Mouse (Mus musculus) kidney, embryonic 14.5 days (tissue): Measurements from ENCODE around the gene Gm49510. TPM values are rescaled to one million over a fixed set of nuclear protein-coding genes. Genes with fewer than 3 reads are reported as not detected.

Experiments used
- ATAC-seq: fragments of 200-750 bp; cut with Nextera tagmentation; 2 replicates; pipeline ENCODE4 v1.8.0; 2017; ENCODE audit warnings: moderate number of reproducible peaks, mild to moderate bottlenecking, moderate TSS enrichment, moderate library complexity; ENCODE audit not compliant: low FRiP score, low TSS enrichment
- H3K27ac ChIP-seq: fragments of 300-500 bp; sonication (generic); 2 replicates; pipeline ENCODE4 v1.5.1; 2014; ENCODE audit warnings: low read depth, mild to moderate bottlenecking, low read length, moderate library complexity, mixed read lengths
- H3K27me3 ChIP-seq: fragments of 300-500 bp; sonication (generic); 2 replicates; pipeline ENCODE4 v1.6.1; 2014; ENCODE audit warnings: mild to moderate bottlenecking, low read length; ENCODE audit not compliant: control insufficient read depth, insufficient read depth
- H3K36me3 ChIP-seq: fragments of 300-500 bp; sonication (generic); 2 replicates; pipeline ENCODE4 v1.6.1; 2014; ENCODE audit warnings: low read length, mixed read lengths; ENCODE audit not compliant: control insufficient read depth, insufficient read depth
- H3K4me1 ChIP-seq: fragments of 300-500 bp; sonication (generic); 2 replicates; pipeline ENCODE4 v1.6.1; 2014; ENCODE audit warnings: low read length, mixed read lengths; ENCODE audit not compliant: control insufficient read depth, insufficient read depth
- H3K4me2 ChIP-seq: fragments of 300-500 bp; sonication (generic); replicated peaks from 2 replicates; pipeline ENCODE4 v1.6.1; 2014; ENCODE audit warnings: low read depth, mild to moderate bottlenecking, low read length
- H3K4me3 ChIP-seq: fragments of 300-500 bp; sonication (generic); 2 replicates; pipeline ENCODE4 v1.5.1; 2014; ENCODE audit warnings: mild to moderate bottlenecking, low read length
- H3K9ac ChIP-seq: fragments of 300-500 bp; sonication (generic); 2 replicates; pipeline ENCODE4 v1.6.1; 2014; ENCODE audit warnings: low read depth, mild to moderate bottlenecking, low read length, moderate library complexity
- H3K9me3 ChIP-seq: fragments of 300-500 bp; sonication (generic); 2 replicates; pipeline ENCODE4 v1.6.1; 2016; ENCODE audit warnings: low read length; ENCODE audit not compliant: control insufficient read depth
- WGBS: fragments of 180-500 bp; shearing (Covaris S2); extraction: QIAGEN DNeasy Blood & Tissue Kit; methylation state at CpG from one replicate; pipeline ENCODE4 v1.1.7; 2014; 5-methylcytosine and 5-hydroxymethylcytosine counted together
- polyA plus RNA-seq: library from polyadenylated mRNA; unstranded; fragments of >200 nt; fragmentation: Nextera tagmentation; extraction: Ambion mirVana; gene quantifications from 2 replicates; pipeline ENCODE4 v1.2.1, GENCODE M21; 2014

The Gm49510 gene
- polyA plus RNA-seq, 1 experiment from 2014 or later = 0.19 TPM

DNA sequence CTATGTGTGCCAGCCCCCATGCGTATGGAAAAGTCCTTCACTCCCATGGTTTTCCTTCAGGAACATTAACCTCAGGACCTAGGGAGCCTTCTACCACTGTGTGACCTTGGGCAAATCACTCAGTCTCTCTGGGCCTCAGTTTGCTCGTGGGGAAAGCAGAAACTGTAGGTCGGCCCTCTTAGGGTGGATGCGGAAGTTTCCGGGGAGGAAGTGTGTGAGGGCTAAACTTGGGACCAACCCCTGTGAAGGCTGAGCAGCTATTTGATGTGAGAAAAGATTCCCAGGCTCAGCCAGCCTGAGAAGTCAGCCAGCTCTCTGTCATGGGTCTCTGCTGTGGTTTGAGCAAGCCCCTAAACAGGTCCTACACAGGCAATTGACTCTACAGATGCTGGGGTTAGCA lies 37.2 kb upstream of the Gm49510 start:
- no peaks in the 10 kb centered on the region for H3K36me3 ChIP-seq

DNA sequence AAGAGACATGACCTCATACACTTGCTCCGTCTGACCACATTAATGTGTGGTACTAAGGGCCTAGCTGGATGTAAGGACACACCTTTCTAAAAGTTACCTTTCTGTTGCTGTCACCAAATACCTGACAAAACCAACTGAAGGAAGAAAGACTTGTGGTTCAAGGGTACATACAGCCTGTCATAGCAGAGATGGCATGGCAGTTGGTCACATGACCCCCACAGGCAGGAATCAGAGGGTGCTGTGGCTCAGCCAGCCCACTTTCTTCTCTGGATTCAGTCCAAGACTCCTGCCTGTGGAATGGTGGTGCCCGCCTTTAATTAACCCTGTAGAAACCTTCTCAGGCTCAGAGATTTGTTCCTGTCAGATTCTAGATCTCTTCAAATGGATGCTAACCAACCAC lies 36.3 kb upstream of the Gm49510 start:
- Histone ChIP-seq H3K27me3 (no peaks in the 10 kb centered on the region), H3K4me1 (peaks cover 6% of the 10 kb centered on the region; the same call in 1 of the 2 replicates), H3K36me3 (no peaks in the 10 kb centered on the region), H3K27ac (no peak overlapping the region), H3K4me2 (no peak overlapping the region), H3K4me3 (no peak overlapping the region), H3K9ac (no peak overlapping the region), H3K9me3 (no peaks in the 10 kb centered on the region)
- ATAC-seq = no peak
- 69% methylated on average over 2 of the region's 2 CpGs for WGBS

More for the DNA sequence above, 37.2 kb upstream of the Gm49510 start:
- Histone ChIP-seq H3K27ac (no peak overlapping the region), H3K9ac (no peak overlapping the region), H3K4me2 (no peak overlapping the region), H3K9me3 (no peaks in the 10 kb centered on the region), H3K4me3 (no peak overlapping the region), H3K4me1 (peaks cover 5% of the 10 kb centered on the region; the same call in 1 of the 2 replicates), H3K27me3 (no peaks in the 10 kb centered on the region)
- 90% methylated on average over 5 of the region's 5 CpGs for WGBS
- ATAC-seq = no peak

DNA sequence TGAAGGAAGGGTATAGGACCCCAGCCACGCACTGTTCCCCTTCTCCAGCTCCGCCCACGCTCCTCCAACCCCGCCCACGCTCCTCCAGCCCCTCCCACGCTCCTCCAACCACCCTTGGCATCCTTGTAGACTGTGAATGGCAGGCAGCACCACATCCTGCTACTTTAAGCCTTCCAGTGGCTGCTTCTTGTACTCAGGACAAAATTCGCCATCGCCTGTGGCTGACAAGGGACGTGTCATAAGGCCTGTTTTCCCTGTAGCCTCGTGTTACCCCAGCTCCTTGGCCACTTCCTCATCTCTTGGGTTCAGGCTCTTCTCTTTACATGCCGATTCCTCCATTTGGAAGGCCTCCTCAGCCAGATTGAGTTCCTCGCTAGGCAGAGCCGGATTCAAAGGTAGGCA lies 35.6 kb upstream of the Gm49510 start:
- no peaks in the 10 kb centered on the region for H3K36me3 ChIP-seq
- ATAC-seq = no peak; the same call in 1 of the 2 replicates
- no peak overlapping the region for H3K9ac ChIP-seq
- H3K9me3 ChIP-seq = no peaks in the 10 kb centered on the region
- peaks cover 12% of the 10 kb centered on the region for H3K4me1 ChIP-seq
- no peak overlapping the region for H3K27ac ChIP-seq
- H3K4me2 ChIP-seq = no peak overlapping the region
- H3K27me3 ChIP-seq = no peaks in the 10 kb centered on the region
- H3K4me3 ChIP-seq = no peak overlapping the region
- WGBS = 46% methylated on average over 13 of the region's 13 CpGs

DNA sequence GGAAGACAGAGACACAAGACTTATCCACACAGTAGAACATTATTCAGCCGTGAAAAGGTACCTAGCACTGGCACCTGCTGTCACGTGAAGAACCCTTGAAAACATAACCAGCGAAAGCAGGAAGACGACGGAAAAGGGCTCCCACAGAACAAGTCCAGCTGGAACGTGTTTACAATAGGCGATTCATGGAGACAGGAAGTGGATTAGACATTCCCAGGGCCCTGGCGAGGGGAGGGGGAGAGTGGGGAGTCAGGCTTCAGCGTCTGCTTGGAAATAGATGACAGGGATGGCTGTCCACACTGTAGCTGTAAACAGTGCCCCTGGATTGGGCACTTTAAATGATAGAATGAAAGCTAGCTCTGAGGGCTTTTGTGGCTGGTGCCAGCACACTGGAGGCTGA lies 31.1 kb upstream of the Gm49510 start:
- H3K36me3 ChIP-seq = no peaks in the 10 kb centered on the region
- H3K4me1 ChIP-seq = peaks cover 9% of the 10 kb centered on the region
- H3K4me3 ChIP-seq = no peak overlapping the region
- peak overlapping the region; percentile 90 for H3K27ac ChIP-seq
- 11% methylated on average over 9 of the region's 9 CpGs for WGBS
- H3K9me3 ChIP-seq = no peaks in the 10 kb centered on the region
- H3K4me2 ChIP-seq = 0 out of 2 replicates have a peak overlapping the region, but pooled peaks have one; percentile 17
- ATAC-seq = peak; percentile 75
- H3K9ac ChIP-seq = no peak overlapping the region; the same call in 1 of the 2 replicates
- no peaks in the 10 kb centered on the region for H3K27me3 ChIP-seq

DNA sequence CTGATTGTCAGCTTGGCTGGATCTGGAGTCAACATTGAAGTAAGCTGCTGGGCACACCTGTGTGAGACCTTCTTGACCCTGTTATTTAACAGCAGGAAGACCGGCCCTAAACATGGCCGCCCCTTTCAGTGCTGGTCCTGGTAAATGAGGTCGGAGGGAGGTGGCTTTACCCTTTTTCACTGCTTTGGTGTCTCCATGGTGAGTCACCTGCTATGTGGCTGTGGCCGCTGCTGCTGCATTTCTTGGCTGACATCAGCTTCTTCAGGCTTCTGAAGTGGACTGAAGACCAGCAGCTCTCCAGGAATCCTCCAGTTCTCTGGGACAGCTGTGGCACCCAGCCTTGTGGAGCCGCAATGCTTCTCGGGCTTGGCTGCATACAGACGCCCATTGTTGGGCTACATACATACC lies 30.6 kb upstream of the Gm49510 start:
- WGBS = 66% methylated on average over 7 of the region's 7 CpGs
- no peaks in the 10 kb centered on the region for H3K36me3 ChIP-seq
- no peak overlapping the region for H3K4me3 ChIP-seq
- H3K27ac ChIP-seq = peak overlapping the region; percentile 90
- H3K9me3 ChIP-seq = no peaks in the 10 kb centered on the region
- peak; percentile 13; the same call in 1 of the 2 replicates for ATAC-seq
- H3K4me1 ChIP-seq = peaks cover 8% of the 10 kb centered on the region
- no peaks in the 10 kb centered on the region for H3K27me3 ChIP-seq
- 0 out of 2 replicates have a peak overlapping the region, but pooled peaks have one; percentile 17 for H3K4me2 ChIP-seq
- no peak overlapping the region; the same call in 1 of the 2 replicates for H3K9ac ChIP-seq

DNA sequence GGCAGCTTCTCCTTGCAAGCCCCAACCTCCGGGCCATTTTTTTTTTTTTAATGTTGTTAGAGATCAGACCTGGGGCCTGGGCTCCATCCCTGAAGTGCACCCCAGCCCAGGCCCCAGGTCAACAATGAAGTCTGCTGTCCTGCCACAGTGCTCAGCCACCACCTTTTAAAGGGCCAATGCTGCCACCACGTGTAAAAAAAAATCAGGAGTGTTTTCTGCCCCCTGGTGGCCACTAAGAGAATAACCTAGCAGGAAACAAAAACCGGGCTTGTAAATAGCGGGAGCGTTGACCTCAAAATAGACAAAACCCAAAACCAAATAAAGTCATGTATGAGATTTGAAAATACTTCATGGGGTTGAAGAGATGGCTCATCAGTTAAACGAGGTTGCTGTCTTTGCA lies 29.7 kb upstream of the Gm49510 start:
- H3K27ac ChIP-seq = no peak overlapping the region
- no peaks in the 10 kb centered on the region for H3K27me3 ChIP-seq
- H3K36me3 ChIP-seq = no peaks in the 10 kb centered on the region
- no peak overlapping the region for H3K9ac ChIP-seq
- no peaks in the 10 kb centered on the region for H3K9me3 ChIP-seq
- WGBS = 26% methylated on average over 6 of the region's 6 CpGs
- peaks cover 7% of the 10 kb centered on the region for H3K4me1 ChIP-seq
- H3K4me3 ChIP-seq = no peak overlapping the region
- H3K4me2 ChIP-seq = no peak overlapping the region
- no peak for ATAC-seq

DNA sequence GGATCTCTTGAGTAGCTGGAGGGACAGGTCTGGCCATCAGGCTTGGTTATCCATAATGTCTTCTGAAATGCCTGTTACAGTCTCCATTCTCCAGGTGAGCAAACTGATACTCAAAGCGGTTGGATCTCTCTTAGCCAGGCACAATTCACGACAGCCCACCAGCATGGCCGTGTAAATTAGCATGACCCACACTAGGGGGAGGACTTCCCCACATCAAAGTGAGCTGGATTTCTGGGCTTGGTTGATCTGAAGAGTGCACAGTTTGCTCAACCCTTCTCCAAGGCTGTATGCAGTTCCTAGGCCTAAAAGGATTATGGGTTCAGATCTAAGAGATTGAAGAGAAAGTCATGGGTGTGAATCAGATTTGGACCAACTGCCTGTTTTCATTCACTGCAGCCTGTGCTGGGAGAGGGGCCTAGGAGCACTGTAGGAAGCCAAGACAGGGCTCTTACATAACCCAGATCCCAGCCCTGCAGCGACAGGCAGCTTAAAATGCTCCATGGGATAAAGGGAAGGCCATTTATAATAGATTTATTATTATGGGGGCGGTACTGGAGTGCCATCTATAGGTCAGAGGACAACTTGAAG lies 27.4 kb upstream of the Gm49510 start:
- no peaks in the 10 kb centered on the region for H3K27me3 ChIP-seq
- H3K4me3 ChIP-seq = no peak overlapping the region
- H3K9me3 ChIP-seq = no peaks in the 10 kb centered on the region
- 44% methylated on average over 5 of the region's 5 CpGs for WGBS
- no peak overlapping the region for H3K4me2 ChIP-seq
- H3K36me3 ChIP-seq = no peaks in the 10 kb centered on the region
- no peak for ATAC-seq
- no peak overlapping the region for H3K27ac ChIP-seq
- peaks cover 7% of the 10 kb centered on the region for H3K4me1 ChIP-seq
- no peak overlapping the region for H3K9ac ChIP-seq

DNA sequence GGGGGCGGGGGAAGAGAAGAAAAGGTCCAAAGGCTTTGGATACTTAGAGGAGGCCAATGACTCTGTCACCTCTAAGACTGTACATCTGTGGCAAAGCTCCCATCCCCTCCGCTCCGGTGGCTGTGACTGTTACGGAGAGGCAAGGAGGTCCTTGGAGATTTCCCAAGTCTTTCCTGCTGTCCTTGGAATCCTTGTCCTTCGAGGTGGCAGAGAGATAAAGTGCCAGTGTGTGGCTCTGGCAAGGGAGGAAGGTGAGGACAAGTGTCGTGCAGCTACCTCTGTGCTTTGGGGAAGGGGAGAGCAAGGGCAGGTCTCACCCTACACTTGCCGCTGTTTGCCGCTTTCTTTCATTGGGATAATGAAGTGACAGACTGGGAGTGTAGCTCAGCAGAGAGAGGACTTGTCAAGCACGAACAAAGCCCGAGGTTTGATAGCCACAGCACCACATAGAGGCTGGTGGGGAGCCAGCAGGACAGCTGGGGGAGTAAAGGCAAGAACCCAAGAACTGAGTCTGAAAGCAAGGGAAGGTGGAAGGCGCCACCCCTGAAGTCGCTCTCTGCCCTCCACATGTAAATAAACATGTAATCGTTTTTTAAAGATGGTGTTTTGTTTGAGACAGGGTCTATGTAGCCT lies 25.5 kb upstream of the Gm49510 start:
- no peak overlapping the region for H3K4me2 ChIP-seq
- H3K9ac ChIP-seq = no peak overlapping the region
- H3K9me3 ChIP-seq = no peaks in the 10 kb centered on the region
- H3K4me3 ChIP-seq = no peak overlapping the region
- H3K27me3 ChIP-seq = no peaks in the 10 kb centered on the region
- no peak overlapping the region for H3K27ac ChIP-seq
- H3K4me1 ChIP-seq = peaks cover 6% of the 10 kb centered on the region
- WGBS = 63% methylated on average over 13 of the region's 13 CpGs
- H3K36me3 ChIP-seq = no peaks in the 10 kb centered on the region
- no peak for ATAC-seq

DNA sequence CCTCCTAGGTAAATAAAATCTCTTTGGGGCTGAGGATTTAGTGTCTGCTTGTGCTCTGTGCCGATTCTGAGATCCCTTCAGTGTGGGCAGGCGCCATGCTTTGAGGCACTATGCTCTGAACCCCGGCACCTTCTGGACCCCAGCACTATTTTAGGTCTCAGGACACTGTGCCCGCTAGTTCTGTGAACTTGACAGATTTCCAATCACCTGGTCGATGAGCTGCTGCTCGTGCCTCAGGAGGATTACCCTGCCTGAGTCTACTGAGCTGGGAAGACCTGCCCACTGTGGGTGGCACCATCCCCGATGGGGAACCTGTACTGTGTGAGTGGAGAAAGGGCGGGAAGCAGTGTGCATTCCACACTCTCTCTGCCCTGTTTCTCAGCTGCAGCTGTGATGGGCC lies 24.5 kb upstream of the Gm49510 start:
- 81% methylated on average over 8 of the region's 8 CpGs for WGBS
- Histone ChIP-seq H3K4me1 (peaks cover 12% of the 10 kb centered on the region), H3K27ac (peak overlapping the region; percentile 99; the same call in 1 of the 2 replicates)

More for the DNA sequence above, 24.5 kb upstream of the Gm49510 start:
- no peak for ATAC-seq
- Histone ChIP-seq H3K9me3 (no peaks in the 10 kb centered on the region), H3K36me3 (peaks cover 4% of the 10 kb centered on the region; the same call in 1 of the 2 replicates), H3K4me2 (no peak overlapping the region), H3K9ac (no peak overlapping the region), H3K27me3 (no peaks in the 10 kb centered on the region), H3K4me3 (no peak overlapping the region)
